Mouse (Mus musculus): Measurements from ENCODE around the gene Trpm3. TPM values are rescaled to one million over a fixed set of nuclear protein-coding genes. Genes with fewer than 3 reads are reported as not detected.
"Not testable (repeated sequence)": the region's sequence is repeated elsewhere in the genome, so short reads cannot be mapped to it uniquely, and the experiment has no call there.

The Trpm3 gene
- polyA plus RNA-seq, 1 experiment from 2014 or later = 1.8 TPM

DNA sequence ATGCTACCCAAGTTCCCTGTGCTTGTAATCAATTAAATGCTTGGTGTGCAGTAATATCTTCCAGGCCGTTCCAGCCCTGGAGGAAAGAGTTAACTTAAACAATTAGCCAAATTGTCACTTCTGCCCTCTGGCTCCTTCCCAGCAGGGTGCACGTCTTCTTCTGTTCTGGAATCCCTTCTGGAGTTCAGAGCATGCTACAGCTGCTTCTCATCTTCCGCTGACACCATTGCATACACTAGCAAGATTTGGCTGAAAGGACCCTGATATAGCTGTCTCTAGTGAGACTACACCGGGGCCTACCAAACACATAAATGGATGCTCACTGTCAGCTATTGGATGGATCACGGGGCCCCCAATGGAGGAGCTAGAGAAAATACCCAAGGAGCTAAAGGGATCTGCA, 712.6 kb downstream of the Trpm3 start:
- 57% methylated on average over 5 of the region's 5 CpGs for WGBS (ENCODE audit: insufficient replicate concordance)
- not testable (repeated sequence) for H3K9me3 ChIP-seq (replicated peaks; ENCODE audit: control insufficient read depth, low read length); H3K9ac ChIP-seq (ENCODE audit: low read depth, low read length); H3K4me1 ChIP-seq (ENCODE audit: control insufficient read depth, insufficient read depth, low read length); H3K27ac ChIP-seq (ENCODE audit: low read depth, low read length); H3K36me3 ChIP-seq (ENCODE audit: control insufficient read depth, insufficient read depth, low read length); H3K4me2 ChIP-seq; ATAC-seq (replicated peaks; ENCODE audit: insufficient number of reproducible peaks, low FRiP score, low TSS enrichment); H3K27me3 ChIP-seq (ENCODE audit: control insufficient read depth, insufficient read depth, low read length); H3K4me3 ChIP-seq (ENCODE audit: low read depth, low read length)

DNA sequence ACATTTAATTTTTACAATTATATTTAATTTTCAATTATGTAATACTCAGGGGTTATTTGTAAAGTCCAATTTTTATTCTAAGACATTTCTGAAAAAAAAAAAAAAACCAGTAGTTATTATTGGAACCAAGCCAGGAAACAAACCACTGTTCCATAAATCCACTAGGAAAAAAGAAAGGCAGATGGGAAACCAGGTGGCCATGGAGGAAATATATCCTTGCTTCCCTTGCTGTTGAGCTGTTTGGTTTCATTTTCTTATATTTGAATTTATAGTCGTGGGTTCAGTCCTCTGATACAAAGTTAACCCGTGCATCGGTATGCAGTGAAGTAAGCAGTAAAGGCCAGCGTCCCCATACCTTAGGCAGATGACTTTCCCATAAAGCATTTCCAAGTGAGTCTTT, 720.8 kb downstream of the Trpm3 start:
- WGBS (ENCODE audit: insufficient replicate concordance) = 84% methylated on average over 4 of the region's 4 CpGs
- no peak overlapping the region for H3K9ac ChIP-seq (ENCODE audit: low read depth, low read length)
- H3K27ac ChIP-seq (ENCODE audit: low read depth, low read length) = no peak overlapping the region
- no peaks in the 10 kb centered on the region for H3K36me3 ChIP-seq (ENCODE audit: control insufficient read depth, insufficient read depth, low read length)
- H3K4me2 ChIP-seq = no peak overlapping the region
- no peak overlapping the region for H3K4me3 ChIP-seq (ENCODE audit: low read depth, low read length)
- no peaks in the 10 kb centered on the region for H3K27me3 ChIP-seq (ENCODE audit: control insufficient read depth, insufficient read depth, low read length)
- H3K9me3 ChIP-seq (replicated peaks; ENCODE audit: control insufficient read depth, low read length) = no peaks in the 10 kb centered on the region
- no peaks in the 10 kb centered on the region for H3K4me1 ChIP-seq (ENCODE audit: control insufficient read depth, insufficient read depth, low read length)
- no peak for ATAC-seq (replicated peaks; ENCODE audit: insufficient number of reproducible peaks, low FRiP score, low TSS enrichment)

DNA sequence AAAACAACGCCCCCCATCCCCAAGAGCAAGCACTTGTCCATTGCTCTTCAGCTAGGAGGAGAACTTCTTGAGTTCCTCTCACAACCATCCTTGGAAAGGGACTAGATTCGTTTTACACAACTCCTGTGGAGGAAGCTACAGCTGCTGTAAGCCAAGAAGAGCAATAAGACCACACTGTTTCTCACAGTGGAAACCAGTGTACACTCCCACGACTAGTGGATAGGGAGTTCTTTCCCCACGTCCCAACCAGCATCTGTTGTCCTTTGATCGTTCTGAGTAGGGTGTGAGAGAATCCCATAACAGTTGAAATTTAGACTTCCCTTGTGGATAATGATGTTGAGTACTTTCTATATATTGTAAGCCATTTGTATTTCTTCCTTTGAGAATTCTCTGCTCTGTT, 728.6 kb downstream of the Trpm3 start:
- no peak overlapping the region for H3K9ac ChIP-seq (ENCODE audit: low read depth, low read length)
- no peak for ATAC-seq (replicated peaks; ENCODE audit: insufficient number of reproducible peaks, low FRiP score, low TSS enrichment)
- no peak overlapping the region for H3K27ac ChIP-seq (ENCODE audit: low read depth, low read length)
- no peaks in the 10 kb centered on the region for H3K36me3 ChIP-seq (ENCODE audit: control insufficient read depth, insufficient read depth, low read length)
- no peaks in the 10 kb centered on the region for H3K27me3 ChIP-seq (ENCODE audit: control insufficient read depth, insufficient read depth, low read length)
- no peak overlapping the region for H3K4me2 ChIP-seq
- H3K9me3 ChIP-seq (replicated peaks; ENCODE audit: control insufficient read depth, low read length) = no peaks in the 10 kb centered on the region
- no peaks in the 10 kb centered on the region for H3K4me1 ChIP-seq (ENCODE audit: control insufficient read depth, insufficient read depth, low read length)
- H3K4me3 ChIP-seq (ENCODE audit: low read depth, low read length) = no peak overlapping the region
- WGBS (ENCODE audit: insufficient replicate concordance) = 77% methylated on average over 5 of the region's 5 CpGs

DNA sequence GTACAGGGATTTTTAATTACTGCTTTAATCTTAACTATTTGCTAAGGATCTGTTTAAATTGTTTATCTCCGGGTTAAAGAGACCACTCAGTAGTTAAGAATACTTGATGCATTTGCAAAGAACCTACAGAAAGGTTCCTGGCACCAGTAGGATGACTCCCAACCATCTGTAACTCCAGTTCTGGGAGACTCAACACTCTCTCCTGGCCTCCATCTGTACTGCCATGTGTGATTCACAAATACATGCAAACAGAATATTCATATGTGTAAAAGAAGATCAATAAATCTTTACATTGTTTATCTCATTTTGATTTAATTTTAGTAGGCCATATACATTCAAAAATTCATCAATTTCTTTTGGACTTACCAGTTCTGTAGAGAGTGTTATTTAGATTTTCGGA, 731.0 kb downstream of the Trpm3 start:
- H3K36me3 ChIP-seq (ENCODE audit: control insufficient read depth, insufficient read depth, low read length) = no peaks in the 10 kb centered on the region
- H3K4me1 ChIP-seq (ENCODE audit: control insufficient read depth, insufficient read depth, low read length) = no peaks in the 10 kb centered on the region
- no peaks in the 10 kb centered on the region for H3K9me3 ChIP-seq (replicated peaks; ENCODE audit: control insufficient read depth, low read length)
- no peaks in the 10 kb centered on the region for H3K27me3 ChIP-seq (ENCODE audit: control insufficient read depth, insufficient read depth, low read length)
- no peak overlapping the region for H3K27ac ChIP-seq (ENCODE audit: low read depth, low read length)
- no peak overlapping the region for H3K4me2 ChIP-seq
- no peak for ATAC-seq (replicated peaks; ENCODE audit: insufficient number of reproducible peaks, low FRiP score, low TSS enrichment)
- H3K9ac ChIP-seq (ENCODE audit: low read depth, low read length) = no peak overlapping the region
- H3K4me3 ChIP-seq (ENCODE audit: low read depth, low read length) = no peak overlapping the region
- 73% methylated on average over 2 of the region's 2 CpGs for WGBS (ENCODE audit: insufficient replicate concordance)

DNA sequence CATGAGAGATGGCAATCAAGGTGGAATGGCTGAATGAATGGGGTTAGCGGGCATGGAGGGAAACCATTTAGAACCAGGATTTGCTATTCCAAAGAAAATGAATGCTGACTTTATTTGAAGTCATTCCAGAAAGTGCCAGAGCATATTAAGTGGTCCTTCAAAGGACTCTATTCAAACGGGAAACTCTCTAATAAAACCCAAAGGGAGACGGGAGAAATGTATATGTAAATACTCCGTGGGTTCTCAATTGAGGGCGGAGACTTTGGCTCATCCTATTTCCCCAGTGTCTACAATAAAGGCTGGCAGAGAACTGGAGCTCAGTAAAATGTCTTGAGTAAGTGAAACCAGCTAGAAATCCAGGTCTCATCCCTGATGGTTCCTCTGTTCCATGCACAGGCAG, 733.6 kb downstream of the Trpm3 start:
- H3K4me3 ChIP-seq (ENCODE audit: low read depth, low read length) = no peak overlapping the region
- no peaks in the 10 kb centered on the region for H3K27me3 ChIP-seq (ENCODE audit: control insufficient read depth, insufficient read depth, low read length)
- H3K36me3 ChIP-seq (ENCODE audit: control insufficient read depth, insufficient read depth, low read length) = no peaks in the 10 kb centered on the region
- H3K9me3 ChIP-seq (replicated peaks; ENCODE audit: control insufficient read depth, low read length) = no peaks in the 10 kb centered on the region
- H3K27ac ChIP-seq (ENCODE audit: low read depth, low read length) = no peak overlapping the region
- ATAC-seq (replicated peaks; ENCODE audit: insufficient number of reproducible peaks, low FRiP score, low TSS enrichment) = no peak
- no peak overlapping the region for H3K4me2 ChIP-seq
- no peak overlapping the region for H3K9ac ChIP-seq (ENCODE audit: low read depth, low read length)
- WGBS (ENCODE audit: insufficient replicate concordance) = 79% methylated on average over 5 of the region's 5 CpGs
- no peaks in the 10 kb centered on the region for H3K4me1 ChIP-seq (ENCODE audit: control insufficient read depth, insufficient read depth, low read length)

DNA sequence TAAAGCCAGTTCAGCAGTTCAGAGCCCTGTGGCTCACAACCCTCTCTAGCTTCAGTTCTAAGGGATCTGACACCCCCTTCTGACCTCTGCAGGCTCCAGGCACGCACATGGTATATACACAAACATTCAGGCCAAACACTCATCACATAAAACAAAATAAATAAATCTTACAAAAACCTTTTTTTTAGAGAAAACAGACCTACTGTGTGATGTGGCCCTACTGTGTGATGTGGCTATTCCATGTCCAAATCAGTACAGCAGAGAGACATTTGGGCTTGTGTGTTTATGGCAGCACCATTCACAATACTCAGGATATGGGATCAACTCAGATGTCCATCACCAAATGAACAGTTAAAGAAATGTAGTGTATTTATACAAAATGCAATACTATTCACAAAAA, 741.4 kb downstream of the Trpm3 start:
- Histone ChIP-seq H3K4me1 (ENCODE audit: control insufficient read depth, insufficient read depth, low read length) (no peaks in the 10 kb centered on the region), H3K4me3 (ENCODE audit: low read depth, low read length) (no peak overlapping the region), H3K27me3 (ENCODE audit: control insufficient read depth, insufficient read depth, low read length) (no peaks in the 10 kb centered on the region), H3K9ac (ENCODE audit: low read depth, low read length) (no peak overlapping the region), H3K4me2 (no peak overlapping the region), H3K27ac (ENCODE audit: low read depth, low read length) (no peak overlapping the region), H3K9me3 (replicated peaks; ENCODE audit: control insufficient read depth, low read length) (no peaks in the 10 kb centered on the region), H3K36me3 (ENCODE audit: control insufficient read depth, insufficient read depth, low read length) (no peaks in the 10 kb centered on the region)
- 56% methylated on average over 1 of the region's 1 CpGs for WGBS (ENCODE audit: insufficient replicate concordance)
- ATAC-seq (replicated peaks; ENCODE audit: insufficient number of reproducible peaks, low FRiP score, low TSS enrichment) = no peak

DNA sequence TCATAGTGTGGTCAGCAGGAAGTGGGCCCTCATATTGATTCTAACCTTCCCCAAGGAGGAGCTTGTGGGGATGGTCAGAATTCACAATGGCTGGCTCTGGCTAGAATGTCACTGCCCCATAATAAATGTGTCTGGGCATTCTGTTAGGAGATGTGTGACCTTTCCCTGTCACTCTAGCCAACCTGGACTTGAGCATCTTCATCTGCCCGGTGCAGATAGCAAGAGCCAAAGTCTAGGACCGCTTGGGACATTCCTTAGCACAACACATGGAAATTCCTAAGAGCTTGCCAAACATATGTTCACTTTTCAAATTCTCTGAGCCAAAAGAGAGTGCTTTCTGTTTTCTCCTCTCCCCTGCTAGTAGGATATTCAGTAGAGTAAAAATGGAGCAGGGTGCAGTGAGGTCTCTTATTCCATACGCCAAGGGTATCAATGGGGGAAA, 743.8 kb downstream of the Trpm3 start:
- Histone ChIP-seq H3K27ac (ENCODE audit: low read depth, low read length) (no peak overlapping the region), H3K4me2 (no peak overlapping the region), H3K9me3 (replicated peaks; ENCODE audit: control insufficient read depth, low read length) (no peaks in the 10 kb centered on the region), H3K4me3 (ENCODE audit: low read depth, low read length) (no peak overlapping the region), H3K4me1 (ENCODE audit: control insufficient read depth, insufficient read depth, low read length) (no peaks in the 10 kb centered on the region), H3K27me3 (ENCODE audit: control insufficient read depth, insufficient read depth, low read length) (no peaks in the 10 kb centered on the region), H3K36me3 (ENCODE audit: control insufficient read depth, insufficient read depth, low read length) (no peaks in the 10 kb centered on the region), H3K9ac (ENCODE audit: low read depth, low read length) (no peak overlapping the region)
- no peak for ATAC-seq (replicated peaks; ENCODE audit: insufficient number of reproducible peaks, low FRiP score, low TSS enrichment)
- WGBS (ENCODE audit: insufficient replicate concordance) = 65% methylated on average over 3 of the region's 3 CpGs

DNA sequence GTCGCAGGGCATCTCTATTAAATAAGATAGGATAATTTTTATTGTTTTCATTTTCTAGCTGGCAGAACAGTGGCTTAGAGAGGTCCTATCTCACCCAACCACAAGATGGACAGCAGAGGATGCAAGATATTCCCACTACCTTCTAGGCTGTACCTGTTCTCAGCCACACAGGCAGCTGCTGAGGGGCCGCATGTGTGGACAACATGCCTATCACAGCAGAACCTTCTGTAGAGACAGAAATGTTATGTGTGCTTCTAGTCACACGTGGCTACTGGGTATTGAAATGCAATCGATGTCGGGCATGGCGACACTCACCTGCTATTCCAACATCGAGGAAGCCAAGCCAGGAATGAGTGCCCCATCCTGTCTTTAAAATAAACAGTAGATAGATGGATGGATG, 744.3 kb downstream of the Trpm3 start:
- 80% methylated on average over 7 of the region's 7 CpGs for WGBS (ENCODE audit: insufficient replicate concordance)

DNA sequence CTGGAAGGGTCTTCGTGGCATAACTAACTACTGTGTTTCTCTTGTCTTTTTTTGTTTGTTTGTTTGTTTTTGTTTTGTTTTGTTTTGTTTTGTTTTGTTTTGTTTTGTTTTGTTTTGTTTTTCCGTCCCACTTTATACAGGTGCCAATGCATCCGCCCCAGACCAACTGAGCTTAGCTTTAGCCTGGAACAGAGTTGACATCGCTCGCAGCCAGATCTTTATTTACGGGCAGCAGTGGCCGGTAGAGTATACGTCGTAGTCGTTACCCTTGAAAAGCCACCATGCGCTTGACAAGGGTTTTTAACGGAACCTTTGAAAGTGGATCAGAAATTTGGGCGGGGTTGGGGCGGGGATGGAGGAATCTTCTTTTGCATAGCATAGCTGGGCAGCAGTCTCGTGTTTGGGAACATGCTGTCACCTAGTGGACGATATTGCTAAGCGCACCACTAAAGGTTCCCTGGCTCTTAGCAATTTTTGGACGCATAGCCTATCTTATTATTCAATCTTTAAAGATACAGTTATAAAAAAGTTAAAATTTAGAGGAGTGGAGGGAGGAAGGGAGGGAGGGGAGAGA, 745.0 kb downstream of the Trpm3 start:
- Histone ChIP-seq H3K4me2 (peak overlapping the region; percentile 58), H3K4me1 (ENCODE audit: control insufficient read depth, insufficient read depth, low read length) (no peaks in the 10 kb centered on the region), H3K4me3 (ENCODE audit: low read depth, low read length) (peak overlapping the region; percentile 22; the same call in 1 of the 2 replicates), H3K27me3 (ENCODE audit: control insufficient read depth, insufficient read depth, low read length) (no peaks in the 10 kb centered on the region), H3K36me3 (ENCODE audit: control insufficient read depth, insufficient read depth, low read length) (no peaks in the 10 kb centered on the region), H3K9me3 (replicated peaks; ENCODE audit: control insufficient read depth, low read length) (no peaks in the 10 kb centered on the region), H3K9ac (ENCODE audit: low read depth, low read length) (no peak overlapping the region), H3K27ac (ENCODE audit: low read depth, low read length) (no peak overlapping the region)
- 0 out of 2 replicates have a peak, but pooled peaks have one; percentile 42 for ATAC-seq (replicated peaks; ENCODE audit: insufficient number of reproducible peaks, low FRiP score, low TSS enrichment)
- WGBS (ENCODE audit: insufficient replicate concordance) = 25% methylated on average over 18 of the region's 18 CpGs

More for the DNA sequence above, 744.3 kb downstream of the Trpm3 start:
- ATAC-seq (replicated peaks; ENCODE audit: insufficient number of reproducible peaks, low FRiP score, low TSS enrichment) = no peak
- no peaks in the 10 kb centered on the region for H3K9me3 ChIP-seq (replicated peaks; ENCODE audit: control insufficient read depth, low read length)
- no peaks in the 10 kb centered on the region for H3K27me3 ChIP-seq (ENCODE audit: control insufficient read depth, insufficient read depth, low read length)
- H3K4me3 ChIP-seq (ENCODE audit: low read depth, low read length) = no peak overlapping the region
- H3K4me2 ChIP-seq = no peak overlapping the region
- no peaks in the 10 kb centered on the region for H3K4me1 ChIP-seq (ENCODE audit: control insufficient read depth, insufficient read depth, low read length)
- no peak overlapping the region for H3K27ac ChIP-seq (ENCODE audit: low read depth, low read length)
- no peaks in the 10 kb centered on the region for H3K36me3 ChIP-seq (ENCODE audit: control insufficient read depth, insufficient read depth, low read length)
- H3K9ac ChIP-seq (ENCODE audit: low read depth, low read length) = no peak overlapping the region
